Mouse (Mus musculus): ENCODE data around the gene Slc25a54.

Gene Slc25a54

DNA sequence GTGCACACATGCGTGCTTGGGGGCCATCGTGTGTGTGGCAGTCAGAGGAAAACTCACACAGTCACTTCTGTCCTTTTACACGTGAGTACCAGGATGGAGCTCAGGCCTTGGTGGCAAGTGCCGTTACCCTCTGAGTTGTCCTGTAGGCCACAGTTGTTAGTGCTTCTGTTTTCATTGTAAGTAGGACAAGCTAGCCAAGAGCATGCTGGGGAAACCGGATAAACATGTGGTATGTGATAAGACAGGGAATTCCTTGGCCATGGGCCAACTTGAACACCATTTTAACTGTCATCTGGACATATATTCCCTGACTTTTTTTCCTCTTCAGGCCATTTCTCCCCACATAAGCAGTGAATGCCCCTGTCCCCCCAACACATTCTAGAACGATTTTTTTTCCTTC, 45.3 kb downstream of the Slc25a54 start:
- DNase-seq (ENCODE audit: low spot score), result no peak

DNA sequence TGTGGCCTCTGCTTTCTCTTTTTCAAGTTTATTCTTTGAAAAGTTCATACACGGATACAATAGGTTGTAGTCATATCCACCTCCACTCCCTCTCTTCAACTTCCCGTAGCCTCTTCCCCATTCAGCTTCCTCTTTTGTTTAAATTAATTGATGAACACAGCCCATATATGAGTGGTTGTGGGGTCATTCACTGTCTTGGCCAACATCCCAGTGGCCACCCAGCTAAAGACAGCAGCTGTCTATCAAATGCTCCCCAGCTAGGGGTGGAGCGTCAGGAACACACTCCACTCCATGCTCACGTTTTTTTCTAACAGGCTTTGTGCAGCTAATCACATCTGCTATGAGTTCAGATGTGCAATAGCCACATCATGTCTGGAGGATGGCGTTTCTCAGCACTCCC, 49.5 kb downstream of the Slc25a54 start:
- no peak for DNase-seq (ENCODE audit: low spot score)

DNA sequence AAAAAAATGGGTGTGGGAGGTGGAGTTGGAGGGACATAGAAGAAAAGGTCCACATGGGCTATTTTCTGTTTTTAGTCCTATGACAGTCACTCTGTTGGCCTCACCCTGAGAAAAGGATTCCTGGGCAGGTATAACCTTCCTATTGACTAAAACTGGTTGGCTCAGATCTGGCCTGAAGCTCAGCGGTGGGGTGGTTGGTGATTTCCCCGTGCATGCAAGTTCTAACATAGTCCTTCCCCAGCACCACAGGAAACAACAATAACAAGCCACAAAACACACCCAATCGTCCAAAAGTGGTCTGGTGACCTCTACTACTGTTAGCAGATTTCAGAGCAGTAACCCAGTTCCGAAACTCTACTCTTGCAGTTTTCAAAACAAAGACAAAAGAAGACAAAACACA, 52.7 kb downstream of the Slc25a54 start:
- no peak for DNase-seq (ENCODE audit: low spot score)

DNA sequence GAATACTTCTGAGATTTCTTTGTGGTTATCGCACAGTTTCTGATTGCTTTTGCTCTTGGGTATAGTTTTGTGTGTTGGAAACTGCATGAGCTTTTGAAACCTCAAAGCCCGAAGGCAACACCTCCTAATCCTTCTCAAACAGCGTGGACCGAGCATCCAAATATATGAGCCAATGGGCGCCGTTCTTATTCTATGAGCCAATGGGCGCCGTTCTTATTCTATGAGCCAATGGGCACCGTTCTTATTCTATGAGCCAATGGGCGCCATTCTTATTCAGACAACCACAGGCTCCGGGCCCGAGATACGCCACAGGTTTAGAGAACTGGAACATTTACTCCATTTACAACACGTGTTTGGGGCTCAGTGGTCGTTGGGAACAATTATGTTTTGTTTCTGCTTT, 53.8 kb downstream of the Slc25a54 start:
- DNase-seq (ENCODE audit: low spot score), result no peak

DNA sequence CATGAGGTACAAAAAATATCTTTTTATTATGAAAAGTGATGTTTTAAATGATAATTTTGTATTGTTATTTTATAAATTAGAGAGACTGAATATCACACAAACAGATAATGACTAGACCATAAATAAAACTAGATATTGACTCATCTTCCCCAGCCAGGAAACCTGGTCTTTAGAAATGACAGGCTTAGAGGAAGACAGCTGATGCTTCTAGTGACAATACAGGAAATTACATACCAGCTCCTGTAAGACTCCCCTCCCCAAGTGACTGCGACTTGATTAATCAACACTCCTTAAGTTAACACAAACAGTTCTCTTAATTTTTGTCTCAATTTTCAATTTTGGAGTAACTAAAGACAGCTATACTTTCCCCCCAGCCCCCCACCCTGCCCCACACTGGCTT, 55.1 kb downstream of the Slc25a54 start:
- DNase-seq (ENCODE audit: low spot score), result no peak

DNA sequence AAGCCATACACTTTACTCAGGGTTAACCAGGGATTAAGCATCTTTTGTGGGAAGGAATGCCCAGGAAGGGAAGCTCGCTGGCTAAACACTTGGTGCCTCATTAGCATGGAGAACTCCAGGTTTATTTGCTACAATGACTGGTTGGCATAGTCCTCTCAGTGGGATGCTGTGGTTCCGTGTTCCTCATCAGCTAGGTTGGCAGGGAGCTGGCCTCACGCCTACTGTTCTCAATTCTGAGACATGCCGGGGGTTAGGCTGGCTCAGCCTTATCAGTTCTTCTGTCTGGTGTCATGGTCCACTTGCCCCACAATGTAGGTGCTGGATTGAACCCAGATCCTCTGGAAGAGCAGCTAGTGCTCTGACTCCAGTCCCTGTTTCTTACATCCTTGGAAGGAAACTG, 72.3 kb downstream of the Slc25a54 start:
- DNase-seq (ENCODE audit: low spot score), result no peak

DNA sequence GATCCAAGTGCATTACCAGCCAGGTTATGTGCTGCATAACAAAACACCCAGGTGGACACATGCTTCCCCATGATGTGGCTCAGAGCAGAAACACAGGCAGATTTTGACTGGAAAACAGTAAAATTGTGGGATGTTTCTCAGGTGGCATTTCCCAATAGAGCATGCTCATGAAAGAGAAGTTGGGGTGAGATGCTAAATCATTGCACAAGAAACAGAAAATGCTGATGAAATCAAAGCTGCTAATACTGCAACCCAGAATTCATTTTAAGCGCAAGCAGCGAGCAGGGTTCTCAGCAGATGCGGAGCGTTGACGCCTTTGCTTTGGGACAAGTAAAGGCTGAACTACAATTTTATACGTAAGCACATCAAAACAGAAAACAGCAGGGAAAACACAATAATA, 73.1 kb downstream of the Slc25a54 start:
- DNase-seq (ENCODE audit: low spot score), result no peak

DNA sequence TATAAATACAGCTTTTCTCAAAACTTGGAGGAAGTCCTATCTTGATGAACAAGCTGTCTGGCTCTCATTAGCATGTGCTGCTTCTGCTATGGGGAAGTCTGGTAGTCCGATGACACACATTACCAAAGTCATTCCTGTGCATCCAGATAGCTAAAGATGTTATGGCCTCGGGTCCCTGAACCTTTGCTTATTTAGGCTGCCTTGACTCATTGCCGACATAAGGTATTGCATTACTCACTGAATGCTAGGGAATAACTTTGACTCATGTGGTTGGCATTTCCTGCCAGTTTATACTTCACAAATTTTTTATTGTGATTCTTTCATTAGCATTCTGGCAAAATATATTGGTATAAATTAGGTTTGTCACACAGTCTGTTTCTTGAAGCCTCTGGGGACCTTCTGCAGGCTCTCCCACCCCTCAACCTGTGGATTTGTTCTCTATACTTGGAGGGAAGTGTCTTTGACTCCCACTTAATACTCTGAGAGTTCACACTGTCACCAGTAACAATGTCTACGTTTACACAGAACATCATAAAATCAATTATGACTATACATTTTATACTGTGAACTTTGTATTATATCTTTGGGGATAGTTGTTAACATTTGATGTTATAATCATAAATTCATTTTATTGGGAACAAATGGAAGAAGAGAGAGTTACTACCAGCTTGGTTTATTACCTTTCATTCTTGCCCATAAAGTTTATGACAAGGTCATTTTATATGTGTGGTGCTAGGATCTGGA, 75.8 kb downstream of the Slc25a54 start:
- no peak for DNase-seq (ENCODE audit: low spot score)

DNA sequence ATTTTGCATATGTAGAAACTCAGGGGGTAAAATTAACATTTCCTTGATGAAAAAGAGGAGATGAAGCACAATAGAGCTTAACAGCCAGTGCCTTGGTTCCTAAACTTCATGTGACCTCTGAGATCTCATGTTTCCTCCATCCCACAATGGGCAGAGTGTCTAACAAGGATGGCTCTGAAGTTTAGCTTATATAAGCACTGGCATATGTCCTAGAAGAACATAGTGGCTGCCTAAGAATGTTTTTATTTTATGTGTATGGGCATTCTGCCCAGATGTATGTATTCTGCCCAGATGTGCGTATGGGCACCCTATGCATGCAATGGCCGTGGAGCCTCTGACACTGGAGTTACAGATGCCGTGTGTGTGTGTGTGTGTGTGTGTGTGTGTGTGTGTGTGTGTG, 77.2 kb downstream of the Slc25a54 start:
- no peak for DNase-seq (ENCODE audit: low spot score)

DNA sequence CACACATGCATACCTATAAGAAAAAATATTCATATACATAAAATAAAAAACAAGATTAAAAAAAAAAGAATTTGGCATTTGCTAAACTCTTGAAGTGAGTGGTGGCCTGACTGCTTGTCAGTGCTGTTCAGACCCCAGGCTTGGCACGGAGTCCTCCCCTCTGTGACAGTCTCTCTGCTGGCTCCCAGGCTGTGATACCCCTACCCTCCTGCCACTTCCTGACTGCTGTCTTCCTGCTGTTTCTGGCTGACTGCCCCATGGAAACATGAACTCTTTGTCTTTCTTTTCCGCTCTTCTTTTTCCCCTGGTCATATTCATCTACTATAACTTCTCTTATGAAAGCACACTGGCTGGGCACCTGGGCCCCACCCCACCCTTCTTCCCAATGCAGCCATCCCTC, 83.8 kb downstream of the Slc25a54 start:
- DNase-seq (ENCODE audit: low spot score), result no peak

DNA sequence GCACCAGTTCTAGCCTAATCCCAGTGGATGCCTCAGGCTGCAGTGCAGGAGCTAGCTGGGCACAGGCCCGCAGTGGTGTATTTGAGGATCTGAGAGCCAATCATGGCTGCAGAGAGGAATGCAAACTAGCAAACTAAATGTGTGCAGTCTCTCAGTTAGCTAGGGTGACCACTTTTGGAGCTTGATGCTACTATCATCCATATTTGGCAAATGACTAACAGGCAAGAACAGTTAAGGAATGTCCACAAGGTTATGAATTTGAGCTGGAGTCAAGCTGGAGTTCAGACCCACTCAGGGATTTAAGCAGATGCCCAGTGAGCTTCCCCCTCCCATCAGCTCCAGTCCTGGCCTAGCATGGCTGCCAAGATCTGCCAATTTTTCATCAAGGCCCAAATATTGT, 84.4 kb downstream of the Slc25a54 start:
- DNase-seq (ENCODE audit: low spot score), result no peak

DNA sequence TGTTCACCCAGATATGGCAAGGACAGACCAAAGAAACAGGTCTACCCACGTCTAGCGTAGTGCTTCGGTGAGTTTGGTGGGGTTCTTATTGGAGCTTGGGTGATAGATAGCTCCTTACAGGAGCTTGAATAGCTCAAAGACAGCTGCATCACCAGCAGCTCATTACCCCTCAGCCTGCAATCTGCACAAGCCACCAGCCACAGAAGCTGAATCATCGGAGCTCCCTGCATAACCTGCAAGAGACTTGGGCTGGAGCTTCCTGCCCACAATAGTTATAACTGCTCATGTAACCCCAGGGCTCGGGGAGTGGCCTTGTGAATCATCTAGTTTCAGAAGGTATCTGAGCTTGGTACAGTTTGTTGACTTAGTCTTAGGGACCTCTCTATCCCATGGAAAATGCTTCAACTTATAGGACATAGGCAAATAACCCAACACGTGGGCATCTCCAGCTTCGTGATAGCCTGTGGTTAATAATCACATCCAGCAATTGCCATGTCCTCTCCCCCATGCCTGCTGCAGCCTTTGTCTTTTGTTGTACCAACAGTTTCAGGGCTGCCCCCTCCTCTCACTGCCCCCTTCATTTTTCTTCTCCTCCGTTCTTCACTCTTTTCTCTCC, 85.1 kb downstream of the Slc25a54 start:
- DNase-seq (ENCODE audit: low spot score), result no peak

All from retina, embryonic 14.5 days (tissue).